Mouse (Mus musculus): ENCODE results near the gene Fbxw14. TPM values are rescaled to one million over a fixed set of nuclear protein-coding genes. Genes with fewer than 3 reads are reported as not detected.
"Not testable (repeated sequence)": the region's sequence is repeated elsewhere in the genome, so short reads cannot be mapped to it uniquely, and the experiment has no call there.

The Fbxw14 gene
- not detected in 2 replicates for polyA plus RNA-seq (2012; ENCODE audit: insufficient read depth, low replicate concordance)

DNA sequence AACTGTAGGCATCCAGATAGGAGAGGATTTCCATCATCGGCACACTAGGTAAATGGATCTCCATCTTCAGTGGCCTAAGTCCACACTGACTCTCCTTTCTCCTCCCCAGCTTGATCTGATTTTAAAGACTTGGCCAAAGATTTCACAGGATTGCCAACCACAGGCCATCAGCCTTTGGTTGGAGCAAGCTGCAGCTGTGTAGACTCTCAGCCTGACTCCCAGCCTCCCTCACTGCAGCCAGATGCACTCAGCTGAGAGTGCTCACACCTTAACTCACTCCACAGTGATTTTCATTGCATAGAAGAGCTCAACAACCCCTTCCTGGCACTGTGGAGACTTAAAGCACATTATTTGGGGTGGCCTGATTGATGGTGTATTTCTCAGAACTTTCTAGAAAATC is at the start of gene Fbxw14:
Gene Fbxw14 (minus strand): TSS at position 101 of the 400 bp plus-strand sequence.
- not testable (repeated sequence) for H3K36me3 ChIP-seq (replicated peaks; ENCODE audit: low read length); H3K4me1 ChIP-seq; H3K27me3 ChIP-seq (replicated peaks); H3K4me3 ChIP-seq (replicated peaks); H3K9me3 ChIP-seq

DNA sequence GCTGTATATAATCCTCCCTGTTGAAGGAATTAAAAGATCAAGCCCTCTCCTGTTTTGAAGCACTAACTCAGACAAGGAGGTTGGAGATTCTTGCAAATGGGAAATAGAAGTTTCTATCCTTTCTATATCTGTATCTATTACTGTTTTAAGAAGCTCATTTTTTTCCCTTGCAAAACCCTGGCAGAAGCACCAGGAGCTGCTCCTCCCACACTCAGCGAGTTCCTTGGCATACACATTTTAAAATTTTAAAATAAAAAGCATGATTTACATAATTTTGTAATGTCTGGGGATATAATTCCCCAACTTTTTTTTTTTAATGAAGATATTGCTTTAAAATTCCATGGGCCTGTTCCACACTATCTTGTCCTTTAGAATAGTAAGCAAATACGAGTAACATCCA is 24.4 kb downstream of the Fbxw14 start:
- TF ChIP-seq GATA1 (IDR thresholded peaks at IDR 0.05; ENCODE audit: borderline replicate concordance, low read length) = no peak
- TF ChIP-seq FLI1 (IDR thresholded peaks at IDR 0.05; ENCODE audit: low read length) = no peak
- no peaks in the 10 kb centered on the region for H3K36me3 ChIP-seq (replicated peaks; ENCODE audit: low read length)
- H3K4me3 ChIP-seq (replicated peaks) = no peak overlapping the region
- no peaks in the 10 kb centered on the region for H3K27me3 ChIP-seq (replicated peaks)
- H3K9me3 ChIP-seq = peaks cover 4% of the 10 kb centered on the region; the same call in 1 of the 2 replicates
- no peaks in the 10 kb centered on the region for H3K4me1 ChIP-seq

DNA sequence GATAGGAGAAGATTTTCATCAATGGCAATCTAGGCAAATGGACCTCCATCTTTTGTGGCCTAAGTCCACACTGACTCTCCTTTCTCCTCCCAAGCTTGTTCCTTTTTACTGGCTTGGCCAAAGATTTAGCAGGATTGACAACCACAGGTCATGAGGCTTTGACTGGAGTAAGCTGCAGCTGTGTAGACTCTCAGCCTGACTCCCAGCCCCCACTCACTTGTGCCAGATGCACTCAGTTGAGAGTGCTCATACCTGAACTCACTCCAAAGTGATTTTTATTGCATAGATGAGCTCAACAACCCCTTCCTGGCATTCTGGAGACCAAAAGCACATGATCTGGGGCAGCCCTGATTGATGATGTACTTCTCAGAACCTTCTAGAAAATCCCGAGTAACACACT is 52.8 kb downstream of the Fbxw14 start, which contains the start of gene Fbxw20:
Gene Fbxw20 (minus strand): TSS at position 101 of the 400 bp plus-strand sequence.
- Histone ChIP-seq H3K36me3 (replicated peaks; ENCODE audit: low read length) (no peaks in the 10 kb centered on the region), H3K4me3 (replicated peaks) (no peak within 1 kb of the TSS), H3K4me1 (no peaks in the 10 kb centered on the region), H3K9me3 (no peaks in the 10 kb centered on the region), H3K27me3 (replicated peaks) (no peaks in the 10 kb centered on the region)
- TF ChIP-seq FLI1 (IDR thresholded peaks at IDR 0.05; ENCODE audit: low read length) (no peak), GATA1 (IDR thresholded peaks at IDR 0.05; ENCODE audit: borderline replicate concordance, low read length) (no peak)

Other genes starting within 250 kb of the Fbxw14 start
- gene Shisa5, start 249.1 kb downstream of the Fbxw14 start, polyA plus RNA-seq (2012; ENCODE audit: insufficient read depth, low replicate concordance) = 375 and 575 TPM in 2 replicates
- 25.2 and 49.1 TPM in 2 replicates for gene Trex1, start 227.9 kb downstream of the Fbxw14 start, polyA plus RNA-seq (2012; ENCODE audit: insufficient read depth, low replicate concordance)
- 2.2 and 2.8 TPM in 2 replicates for gene Atrip, start 213.6 kb downstream of the Fbxw14 start, polyA plus RNA-seq (2012; ENCODE audit: insufficient read depth, low replicate concordance)
- 3.8 TPM in 1 of 2 replicates, not detected in the other for gene Ccdc51, start 205.2 kb downstream of the Fbxw14 start, polyA plus RNA-seq (2012; ENCODE audit: insufficient read depth, low replicate concordance)
- 28.0 and 687 TPM in 2 replicates for gene Tma7, start 205.1 kb downstream of the Fbxw14 start, polyA plus RNA-seq (2012; ENCODE audit: insufficient read depth, low replicate concordance)
- gene Plxnb1, start 192.3 kb downstream of the Fbxw14 start, polyA plus RNA-seq (2012; ENCODE audit: insufficient read depth, low replicate concordance) = not detected in 2 replicates
- not detected in 2 replicates for gene Fbxw21, start 125.6 kb downstream of the Fbxw14 start, polyA plus RNA-seq (2012; ENCODE audit: insufficient read depth, low replicate concordance)
- gene Fbxw13, start 91.7 kb downstream of the Fbxw14 start, polyA plus RNA-seq (2012; ENCODE audit: insufficient read depth, low replicate concordance) = not detected in 2 replicates
- gene Fbxw20, start 52.9 kb downstream of the Fbxw14 start, polyA plus RNA-seq (2012; ENCODE audit: insufficient read depth, low replicate concordance) = not detected in 2 replicates
- gene Fbxw28, start 52.0 kb upstream of the Fbxw14 start, polyA plus RNA-seq (2012; ENCODE audit: insufficient read depth, low replicate concordance) = not detected in 2 replicates
- gene Fbxw22, start 116.6 kb upstream of the Fbxw14 start, polyA plus RNA-seq (2012; ENCODE audit: insufficient read depth, low replicate concordance) = not detected in 2 replicates
- gene Fbxw16, start 161.5 kb upstream of the Fbxw14 start, polyA plus RNA-seq (2012; ENCODE audit: insufficient read depth, low replicate concordance) = not detected in 2 replicates
- gene Fbxw19, start 208.2 kb upstream of the Fbxw14 start, polyA plus RNA-seq (2012; ENCODE audit: insufficient read depth, low replicate concordance) = not detected in 2 replicates

All from megakaryocyte, embryonic 14.5 days (primary cell).